Mouse (Mus musculus): ENCODE results near the gene Dus1l.
A peak's percentile ranks its signal among the peaks of the same experiment; 100 is the strongest.
"Not testable (repeated sequence)": the region's sequence is repeated elsewhere in the genome, so short reads cannot be mapped to it uniquely, and the experiment has no call there.

Dus1l gene

DNA sequence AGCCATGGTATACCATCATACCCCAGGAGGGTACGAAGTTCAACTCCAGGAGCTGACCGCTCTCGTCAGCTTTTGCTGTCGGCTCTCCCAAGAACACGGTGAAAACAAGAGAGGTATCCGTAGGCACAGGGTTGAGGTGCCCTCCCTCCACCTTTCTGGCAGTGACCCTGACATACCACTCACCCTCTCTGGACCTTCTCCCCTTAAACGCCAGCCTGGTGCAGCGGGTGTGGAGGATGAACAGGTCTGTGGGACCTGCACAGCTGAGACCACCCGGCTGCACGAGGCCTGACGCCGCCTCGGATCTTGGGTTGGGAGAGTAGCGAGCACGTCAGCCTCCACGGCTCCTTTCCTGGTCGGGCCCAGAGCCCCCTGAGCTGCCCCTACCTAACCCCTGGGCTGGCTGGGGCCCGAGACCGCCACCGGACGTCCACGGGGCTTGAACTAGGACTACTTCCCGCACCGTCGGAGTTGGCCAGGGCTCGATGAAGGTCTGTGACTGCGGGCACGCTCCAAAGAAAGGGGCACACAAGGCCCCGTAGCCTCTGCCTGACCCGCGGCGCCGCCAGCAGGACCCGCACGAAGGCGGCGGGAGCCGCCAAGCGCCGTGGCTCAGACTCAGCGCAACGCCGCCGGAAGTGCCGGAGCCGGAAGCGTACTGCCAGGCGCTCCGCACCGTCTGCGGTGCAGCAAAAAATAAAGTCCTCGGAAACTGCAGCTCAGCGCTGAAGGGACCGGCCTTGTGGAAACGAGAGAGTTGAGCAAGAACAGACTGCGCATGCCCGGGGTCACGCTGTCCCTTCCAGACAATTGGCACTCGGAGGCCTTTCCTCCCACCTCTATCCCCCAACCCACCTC is at the start of gene Dus1l:
Gene Dus1l, minus strand, starts transcription at position 648 of the 858 bp plus-strand sequence.
- peak; percentile 88 for DNase-seq (ENCODE audit: low read depth)

DNA sequence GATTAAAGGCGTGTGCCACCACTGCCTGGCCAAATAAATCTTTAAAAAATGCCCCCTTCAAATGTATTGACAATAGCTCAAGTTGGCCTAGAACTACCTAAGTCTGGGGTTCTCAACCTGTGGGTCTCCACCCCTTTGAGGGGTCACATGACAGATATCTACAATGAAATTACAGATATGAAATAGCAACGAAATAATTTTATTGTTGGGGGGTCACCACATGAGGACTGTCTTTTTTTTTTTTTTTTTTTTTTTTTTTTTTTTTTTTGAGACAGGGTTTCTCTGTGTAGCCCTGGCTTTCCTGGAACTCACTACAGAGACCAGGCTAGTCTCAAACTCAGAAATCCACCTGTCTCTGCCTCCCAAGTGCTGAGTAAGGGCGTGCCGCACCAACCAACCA is 48.1 kb upstream of the Dus1l start:
- DNase-seq (ENCODE audit: low read depth) = no peak

- DNase-seq (ENCODE audit: low read depth) = no peak
These were observed 37.5 kb upstream of the Dus1l start for GRCm38 (mm10) chr11:120833555-120834280.

DNA sequence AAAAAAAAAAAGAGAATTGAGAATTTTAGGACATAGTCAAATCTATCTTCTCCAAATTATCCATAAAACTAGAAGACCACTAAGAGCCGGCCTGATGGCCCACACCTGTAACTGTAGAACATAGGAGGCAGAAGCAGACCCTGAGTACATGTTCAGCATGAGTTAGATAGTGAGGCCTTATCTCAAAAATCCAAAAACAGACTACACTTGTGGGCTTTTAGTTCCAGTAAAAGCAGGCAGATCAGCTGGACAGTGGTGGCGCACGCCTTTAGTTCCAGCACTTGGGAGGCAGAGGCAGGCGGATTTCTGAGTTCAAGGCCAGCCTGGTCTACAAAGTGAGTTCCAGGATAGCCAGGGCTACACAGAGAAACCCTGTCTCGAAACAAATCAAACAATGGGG is 36.8 kb upstream of the Dus1l start:
- not testable (repeated sequence) for DNase-seq (ENCODE audit: low read depth)

DNA sequence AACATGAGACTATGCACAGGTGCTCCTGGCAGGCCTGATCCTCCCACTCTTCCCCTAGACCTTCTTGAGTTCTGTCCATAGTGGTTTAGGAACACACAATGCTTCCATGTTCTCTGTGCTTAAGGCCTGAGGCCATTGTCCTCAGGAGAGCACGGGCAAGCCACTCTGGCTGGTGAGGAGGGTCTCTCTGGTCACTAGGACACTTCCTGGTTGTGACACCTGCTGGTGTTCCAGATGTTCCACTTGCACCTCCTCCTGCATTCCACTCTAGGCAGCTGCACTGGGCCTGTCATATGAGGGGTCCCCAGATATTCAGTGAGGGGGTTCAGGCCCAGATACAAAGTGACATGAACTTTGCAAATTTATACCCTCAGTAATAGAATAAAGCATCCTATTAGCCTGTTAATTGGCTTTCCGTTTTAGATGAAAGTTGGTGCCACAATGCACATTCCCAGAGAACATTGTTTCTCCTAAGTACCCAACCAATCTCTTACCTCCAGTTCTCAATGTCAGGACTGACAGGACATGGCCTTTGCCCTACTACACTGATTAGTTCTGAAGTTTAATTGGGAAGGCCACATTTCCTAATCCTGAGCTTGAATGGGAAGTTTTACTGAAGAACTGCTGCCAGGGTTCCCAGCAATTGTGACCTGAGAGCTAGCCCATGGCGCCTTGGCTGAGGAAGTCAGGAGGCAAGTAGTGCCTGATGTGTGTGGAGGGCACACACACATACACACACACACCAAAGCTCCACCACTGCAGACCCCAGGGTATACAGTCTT is 35.6 kb upstream of the Dus1l start:
- no peak for DNase-seq (ENCODE audit: low read depth)

DNA sequence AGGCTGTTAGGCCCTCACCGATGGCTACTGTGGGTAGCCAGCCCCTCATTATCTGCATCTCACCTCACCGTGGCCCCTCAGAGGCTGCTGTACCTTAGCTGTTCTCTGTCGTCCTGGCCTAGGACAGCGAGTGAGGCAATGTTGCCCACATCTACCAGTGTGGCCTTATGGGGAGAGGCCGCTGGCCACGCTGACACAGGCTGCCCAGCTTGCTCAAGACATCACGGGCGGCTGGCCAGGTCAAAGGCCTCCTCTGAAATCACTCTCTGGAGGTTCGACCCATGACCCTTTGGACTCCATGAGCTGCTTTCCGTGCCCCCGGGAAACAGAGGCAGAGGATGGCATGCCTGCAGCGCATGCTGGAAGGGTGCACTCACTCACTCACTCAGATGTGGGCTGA is 34.5 kb upstream of the Dus1l start:
- no peak for DNase-seq (ENCODE audit: low read depth)

DNA sequence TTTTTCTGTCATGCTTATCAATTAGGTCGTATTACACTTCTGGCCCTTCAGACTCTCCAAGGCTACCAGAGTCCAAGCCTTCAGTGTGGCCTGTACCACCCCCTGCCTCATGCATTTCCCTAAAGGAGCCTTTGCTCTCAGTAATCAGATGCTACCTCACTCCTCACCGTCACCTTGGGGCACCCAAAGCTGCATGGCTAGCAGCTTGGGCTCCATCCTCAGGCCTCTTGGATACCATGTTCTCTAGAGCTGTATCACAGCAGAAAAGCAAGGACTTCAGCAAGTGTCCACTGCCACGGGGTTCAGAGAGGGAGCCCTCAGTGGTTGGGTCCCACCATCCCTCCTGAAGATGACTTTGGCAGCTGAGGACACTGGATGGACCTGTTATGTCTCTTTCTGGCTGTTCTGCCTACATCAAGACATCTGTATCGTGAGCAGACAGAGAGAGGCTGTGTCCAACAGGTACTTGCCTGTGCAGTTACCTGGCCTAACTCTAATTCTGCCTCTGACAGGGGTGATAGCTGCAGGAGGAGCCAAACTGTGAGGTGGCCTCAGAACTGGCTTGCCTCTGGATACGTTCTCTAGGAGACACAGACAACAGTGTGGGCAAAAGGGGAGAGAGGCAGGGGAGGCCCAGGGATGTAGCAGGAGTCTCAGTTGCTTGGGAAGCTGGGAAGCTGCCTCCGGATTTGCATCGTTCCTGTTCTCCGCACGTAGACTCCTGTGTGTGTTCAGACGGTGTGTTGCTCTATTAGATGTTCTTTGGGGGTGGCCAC is 33.7 kb upstream of the Dus1l start:
- DNase-seq (ENCODE audit: low read depth) = no peak

- no peak for DNase-seq (ENCODE audit: low read depth)
These were observed 32.2 kb upstream of the Dus1l start for GRCm38 (mm10) chr11:120828416-120828815.

DNA sequence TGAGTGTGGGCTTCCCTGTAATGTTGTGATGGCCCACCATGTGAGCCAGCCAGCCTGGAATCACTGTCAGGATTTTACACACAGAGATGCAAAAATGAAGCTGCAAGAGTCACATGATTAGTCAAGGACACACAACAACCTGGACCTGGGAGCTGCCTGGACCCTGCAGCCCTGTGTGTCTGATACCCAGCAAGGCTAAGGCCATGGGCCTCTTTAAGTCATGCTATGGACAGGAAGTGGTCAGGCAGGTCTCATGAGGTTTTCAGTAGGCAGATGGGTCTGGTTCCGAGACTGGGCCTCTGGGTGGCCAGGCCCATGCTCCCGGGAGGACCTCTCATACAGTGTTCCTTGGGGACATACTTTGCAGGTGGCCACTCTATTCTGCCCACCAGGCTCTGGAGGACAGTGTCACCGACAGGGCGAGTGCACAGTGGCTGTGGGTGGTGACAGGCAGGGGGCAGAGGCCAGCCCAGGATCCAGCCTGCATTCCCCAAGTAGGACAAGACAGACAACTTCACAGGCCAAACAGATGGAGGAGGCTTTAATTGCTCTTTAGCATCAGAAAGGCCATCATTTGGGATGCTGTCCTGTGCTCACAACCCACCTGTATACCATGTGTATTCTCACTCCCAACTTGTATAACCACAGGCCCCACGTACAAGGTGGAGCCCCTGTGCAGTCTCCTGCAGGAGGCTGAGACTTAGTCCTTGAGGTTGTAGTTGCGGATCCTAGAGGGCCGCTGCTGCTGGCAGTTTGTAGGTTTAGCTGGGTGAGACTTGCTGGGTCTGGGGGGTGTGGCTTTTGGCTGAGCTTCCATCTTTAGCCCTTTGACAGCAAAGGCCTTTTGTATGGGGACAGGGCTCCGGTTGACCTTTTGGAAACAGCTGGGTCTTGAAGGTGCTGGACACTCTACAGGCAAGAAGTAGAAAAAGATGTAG is 30.1 kb upstream of the Dus1l start:
- DNase-seq (ENCODE audit: low read depth) = no peak

DNA sequence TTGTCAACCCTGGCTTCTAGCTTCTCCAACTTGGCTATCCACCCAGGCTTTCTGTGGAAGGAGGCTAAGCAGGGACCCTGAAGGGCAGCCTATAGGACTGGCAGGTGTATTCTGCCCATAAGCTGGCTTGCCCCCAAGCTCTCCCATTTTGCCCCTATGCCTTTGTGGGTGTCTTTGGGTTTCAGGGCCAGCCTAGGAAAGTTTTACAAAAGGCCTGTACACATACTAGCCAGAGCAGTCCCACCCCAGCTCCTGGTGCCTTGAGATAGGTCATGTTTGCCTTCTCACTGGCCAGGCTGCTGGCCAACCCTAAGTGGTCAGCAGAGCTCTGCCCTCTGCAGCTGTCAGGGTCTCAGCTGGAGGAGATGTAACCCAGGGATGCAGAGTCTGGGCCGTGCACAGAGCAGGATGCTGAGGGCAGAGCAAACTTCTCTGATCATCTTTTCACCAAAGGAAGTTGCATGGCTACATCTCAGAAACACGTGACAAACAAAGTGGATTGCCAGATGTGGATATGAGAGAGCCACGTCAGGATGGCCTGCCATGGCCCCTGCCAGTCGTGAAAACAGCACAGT is 29.2 kb upstream of the Dus1l start:
- DNase-seq (ENCODE audit: low read depth) = no peak

DNA sequence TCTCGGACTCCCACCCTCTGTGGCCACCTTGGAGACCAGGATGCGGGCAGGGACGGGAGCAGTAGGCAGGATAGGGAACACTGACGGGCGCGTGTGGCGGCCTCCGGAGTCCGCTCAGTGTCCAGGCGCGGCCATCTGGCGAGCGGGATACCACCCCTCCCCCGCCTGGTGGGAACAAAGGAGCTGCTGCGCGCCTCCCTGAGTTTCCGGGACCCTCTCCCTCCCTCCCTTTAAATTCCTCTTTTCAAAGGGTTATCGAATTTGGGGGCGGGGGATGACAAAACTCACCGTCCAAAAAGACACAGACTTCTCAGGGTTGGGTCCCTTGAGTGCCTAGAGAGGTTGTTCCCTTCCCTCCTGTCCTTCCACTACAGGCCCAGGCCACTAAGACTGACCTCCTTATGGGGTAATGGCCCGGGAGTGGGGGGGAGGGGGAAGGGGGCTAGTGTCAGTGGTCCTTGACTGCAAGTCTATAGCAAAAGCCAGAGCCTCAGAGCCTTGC is 28.6 kb upstream of the Dus1l start:
- DNase-seq (ENCODE audit: low read depth) = no peak

DNA sequence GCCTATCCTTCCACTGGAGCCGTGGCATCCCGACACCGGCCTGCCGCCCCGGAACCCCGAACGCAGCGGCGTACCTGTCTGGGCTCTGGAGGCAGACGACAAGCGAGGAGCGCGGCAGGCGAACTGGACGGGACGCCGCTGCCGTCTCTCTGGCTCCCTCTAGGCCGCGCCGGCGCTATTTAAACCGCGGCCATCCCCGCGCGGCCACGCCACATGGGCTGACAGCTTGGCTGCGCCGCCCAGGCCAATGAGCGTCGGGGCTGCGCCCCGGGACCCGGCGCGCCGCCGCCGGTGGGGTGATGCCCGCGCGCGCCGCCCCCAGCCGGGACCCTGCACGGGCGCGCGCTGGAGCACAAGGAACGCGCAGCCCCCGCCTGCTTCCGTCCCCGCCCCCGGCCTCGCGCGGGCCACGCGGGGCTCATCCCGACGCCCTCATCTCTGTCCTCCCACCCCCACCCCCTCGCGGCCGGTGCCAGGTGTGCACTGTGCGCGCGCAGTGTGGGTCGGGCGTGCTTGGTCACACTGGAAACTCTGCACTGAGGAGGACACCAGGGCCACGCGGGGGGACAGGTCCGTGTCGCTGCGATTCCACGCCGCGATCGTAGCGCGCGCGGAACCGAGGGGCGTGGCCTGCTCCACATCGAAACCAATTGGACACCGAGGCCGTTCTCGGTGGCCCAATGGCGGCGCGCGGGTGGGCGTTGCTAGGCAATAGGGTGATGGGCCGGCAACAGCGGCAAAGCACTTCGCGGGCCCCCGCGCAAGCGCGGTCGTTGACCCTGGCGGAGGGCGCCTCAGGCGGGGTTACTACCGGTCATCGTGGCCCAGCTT is 28.0 kb upstream of the Dus1l start, which contains the start of gene Fasn:
Gene Fasn, minus strand, starts transcription at position 592 of the 831 bp plus-strand sequence.
- peak; percentile 85 for DNase-seq (ENCODE audit: low read depth)

DNA sequence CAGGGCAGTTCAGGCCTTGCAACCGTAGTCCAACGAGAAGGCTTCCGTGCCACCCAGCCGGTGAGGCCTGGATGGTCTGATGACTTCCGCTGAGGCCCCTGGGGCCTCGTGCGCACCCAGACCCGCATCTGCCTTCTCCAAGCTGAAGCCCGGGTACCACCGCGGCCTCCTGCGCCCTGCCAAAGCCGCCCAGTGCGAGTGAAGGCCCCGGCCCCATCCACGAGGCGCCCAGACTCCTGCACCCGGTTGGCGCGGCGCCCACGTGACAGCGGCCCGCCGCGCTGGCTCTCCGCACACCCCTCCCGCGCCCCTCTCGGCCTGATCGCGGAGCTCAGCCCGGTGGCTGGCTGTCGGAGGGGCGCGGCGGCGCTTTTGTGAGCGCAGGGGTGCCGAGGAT is 27.3 kb upstream of the Dus1l start:
- no peak for DNase-seq (ENCODE audit: low read depth)

- no peak for DNase-seq (ENCODE audit: low read depth)
These were observed 26.8 kb upstream of the Dus1l start for GRCm38 (mm10) chr11:120822831-120823550.

DNA sequence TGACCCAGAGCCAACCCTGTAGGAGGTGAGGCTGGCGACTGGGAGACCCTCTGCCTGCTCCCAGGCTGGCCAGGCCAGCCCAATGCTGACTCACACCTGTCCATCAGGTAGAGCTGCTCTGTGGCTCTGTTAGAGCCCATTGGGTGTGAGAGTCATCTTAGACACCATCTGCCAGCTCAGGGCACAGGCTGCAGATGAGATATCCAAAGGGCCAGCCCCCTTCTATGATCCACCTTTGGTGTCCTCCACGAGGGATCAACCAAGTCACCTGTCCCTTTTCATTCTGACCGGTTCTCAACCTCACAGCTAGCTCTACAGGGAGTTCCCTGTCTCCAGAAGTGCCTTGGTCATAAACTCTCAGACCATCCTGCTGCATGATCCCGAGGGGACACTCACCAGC is 26.1 kb upstream of the Dus1l start:
- no peak for DNase-seq (ENCODE audit: low read depth)

- DNase-seq (ENCODE audit: low read depth) = no peak
These were observed 25.1 kb upstream of the Dus1l start for GRCm38 (mm10) chr11:120821076-120821922.

DNA sequence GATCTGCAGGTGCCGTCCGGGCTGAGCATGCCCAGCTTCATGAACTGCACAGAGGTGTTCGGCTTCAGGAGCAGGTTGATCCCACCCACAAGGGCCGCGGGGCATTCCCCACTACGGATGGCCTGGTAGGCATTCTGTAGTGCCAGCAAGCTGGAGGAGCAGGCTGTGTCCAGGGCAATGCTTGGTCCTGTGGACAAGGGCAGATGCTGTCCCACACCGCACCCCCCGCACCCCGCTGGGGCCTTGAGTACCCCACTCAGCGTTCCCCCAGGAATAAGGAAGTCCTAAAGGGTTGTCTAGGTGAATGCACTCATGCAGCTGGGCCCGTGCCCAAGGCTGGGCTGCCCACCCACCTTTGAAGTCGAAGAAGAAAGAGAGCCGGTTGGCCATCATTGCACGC is 24.3 kb upstream of the Dus1l start:
- no peak for DNase-seq (ENCODE audit: low read depth)
